Mouse (Mus musculus): ENCODE results near the gene Phkg1. TPM values are rescaled to one million over a fixed set of nuclear protein-coding genes. Genes with fewer than 3 reads are reported as not detected.
A peak's percentile ranks its signal among the peaks of the same experiment; 100 is the strongest.

The Phkg1 gene
- polyA plus RNA-seq, 1 experiment from 2014 or later, result 0.14 TPM

DNA sequence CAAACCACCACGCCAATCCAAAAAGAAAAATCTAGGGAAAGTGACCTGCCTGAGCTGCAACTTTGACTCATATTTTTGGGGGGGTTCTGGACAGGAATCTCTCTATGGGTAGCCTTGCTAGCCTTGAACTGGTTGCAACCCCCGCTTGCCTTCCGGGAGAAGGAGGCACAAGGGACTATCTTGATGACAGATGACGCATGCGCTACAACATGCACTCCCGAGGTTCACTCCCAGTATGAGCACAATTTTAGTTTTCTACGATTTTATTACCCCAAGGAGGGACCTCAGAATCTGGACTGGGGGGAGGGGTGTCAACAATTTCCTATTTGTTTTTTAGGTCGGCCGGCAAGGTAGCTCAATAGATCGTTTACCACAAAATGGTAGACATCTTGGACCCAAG is 12.1 kb downstream of the Phkg1 start:
- H3K27ac ChIP-seq (ENCODE audit: low read depth, low read length), result peak overlapping the region; percentile 90
- WGBS, result 34% methylated on average over 10 of the region's 10 CpGs

DNA sequence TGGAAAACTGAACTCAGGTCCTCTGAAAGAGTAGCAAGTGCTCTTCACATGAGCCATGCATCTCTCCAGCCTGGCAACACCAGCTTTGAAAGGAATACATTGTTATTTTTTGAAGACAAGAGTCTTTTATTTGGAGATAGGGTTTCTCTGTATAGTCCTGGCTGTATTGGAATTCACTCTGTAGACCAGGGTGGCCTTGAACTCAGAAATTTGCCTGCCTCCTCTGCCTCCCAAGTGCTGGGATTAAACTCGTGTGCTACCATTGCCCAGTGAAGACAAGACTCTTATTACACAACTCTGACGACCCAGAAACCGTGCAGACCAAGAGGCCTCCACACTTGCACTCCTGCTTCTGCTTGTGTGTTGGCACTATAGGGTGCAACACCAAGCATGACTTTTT is 18.5 kb downstream of the Phkg1 start:
- ATAC-seq (ENCODE audit: low FRiP score), result no peak
- no peak overlapping the region for H3K4me3 ChIP-seq (ENCODE audit: low read depth, low read length)

More for the DNA sequence above, 12.1 kb downstream of the Phkg1 start:
- H3K4me2 ChIP-seq (replicated peaks; ENCODE audit: low read depth, low read length), result peak overlapping the region; percentile 66
- H3K9ac ChIP-seq (ENCODE audit: low read depth, low read length), result peak overlapping the region; percentile 91
- H3K9me3 ChIP-seq (ENCODE audit: control insufficient read depth, low read length), result no peaks in the 10 kb centered on the region
- H3K36me3 ChIP-seq (ENCODE audit: control insufficient read depth, insufficient read depth, low read length), result peaks cover 7% of the 10 kb centered on the region
- DNase-seq (ENCODE audit: low spot score) (peak; percentile 34), ATAC-seq (ENCODE audit: low FRiP score) (no peak)
- H3K4me3 ChIP-seq (ENCODE audit: low read depth, low read length), result peak overlapping the region; percentile 82
- no peaks in the 10 kb centered on the region; the same call in 1 of the 2 replicates for H3K4me1 ChIP-seq (replicated peaks; ENCODE audit: control insufficient read depth, insufficient read depth, low read length)
- no peaks in the 10 kb centered on the region for H3K27me3 ChIP-seq (ENCODE audit: control insufficient read depth, insufficient read depth, low read length)

DNA sequence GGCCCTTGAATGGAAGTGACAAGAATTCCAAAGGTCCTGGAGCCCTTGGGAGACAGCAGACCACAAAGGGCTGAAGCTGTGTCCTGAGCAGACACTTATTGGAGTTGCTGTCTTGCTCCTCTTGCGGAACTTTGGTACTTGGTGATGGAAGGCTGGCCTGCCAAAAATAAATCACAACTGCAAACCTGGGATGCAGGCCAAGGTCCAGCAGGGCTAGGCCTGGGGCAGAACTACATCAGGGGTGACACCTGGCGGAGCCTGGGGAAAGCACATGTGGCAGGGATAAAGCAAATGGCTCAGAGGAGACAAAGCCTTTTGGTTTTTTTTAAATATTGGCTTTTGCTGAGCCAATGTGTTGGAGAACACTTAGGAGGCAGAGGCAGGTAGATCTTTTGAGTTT is 19.4 kb downstream of the Phkg1 start:
- Histone ChIP-seq H3K4me2 (replicated peaks; ENCODE audit: low read depth, low read length) (no peak overlapping the region), H3K9me3 (ENCODE audit: control insufficient read depth, low read length) (no peaks in the 10 kb centered on the region), H3K4me3 (ENCODE audit: low read depth, low read length) (no peak overlapping the region), H3K36me3 (ENCODE audit: control insufficient read depth, insufficient read depth, low read length) (peaks cover 16% of the 10 kb centered on the region), H3K27ac (ENCODE audit: low read depth, low read length) (no peak overlapping the region), H3K9ac (ENCODE audit: low read depth, low read length) (no peak overlapping the region), H3K4me1 (replicated peaks; ENCODE audit: control insufficient read depth, insufficient read depth, low read length) (no peaks in the 10 kb centered on the region), H3K27me3 (ENCODE audit: control insufficient read depth, insufficient read depth, low read length) (no peaks in the 10 kb centered on the region)
- DNase-seq (ENCODE audit: low spot score) (peak; percentile 36), ATAC-seq (ENCODE audit: low FRiP score) (no peak)
- WGBS, result 64% methylated on average over 2 of the region's 2 CpGs

More for the DNA sequence above, 18.5 kb downstream of the Phkg1 start:
- no peak for DNase-seq (ENCODE audit: low spot score)
- Histone ChIP-seq H3K4me1 (replicated peaks; ENCODE audit: control insufficient read depth, insufficient read depth, low read length) (no peaks in the 10 kb centered on the region), H3K27ac (ENCODE audit: low read depth, low read length) (no peak overlapping the region), H3K9me3 (ENCODE audit: control insufficient read depth, low read length) (no peaks in the 10 kb centered on the region), H3K27me3 (ENCODE audit: control insufficient read depth, insufficient read depth, low read length) (no peaks in the 10 kb centered on the region), H3K4me2 (replicated peaks; ENCODE audit: low read depth, low read length) (no peak overlapping the region), H3K36me3 (ENCODE audit: control insufficient read depth, insufficient read depth, low read length) (peaks cover 16% of the 10 kb centered on the region), H3K9ac (ENCODE audit: low read depth, low read length) (no peak overlapping the region)
- 70% methylated on average over 3 of the region's 3 CpGs for WGBS

DNA sequence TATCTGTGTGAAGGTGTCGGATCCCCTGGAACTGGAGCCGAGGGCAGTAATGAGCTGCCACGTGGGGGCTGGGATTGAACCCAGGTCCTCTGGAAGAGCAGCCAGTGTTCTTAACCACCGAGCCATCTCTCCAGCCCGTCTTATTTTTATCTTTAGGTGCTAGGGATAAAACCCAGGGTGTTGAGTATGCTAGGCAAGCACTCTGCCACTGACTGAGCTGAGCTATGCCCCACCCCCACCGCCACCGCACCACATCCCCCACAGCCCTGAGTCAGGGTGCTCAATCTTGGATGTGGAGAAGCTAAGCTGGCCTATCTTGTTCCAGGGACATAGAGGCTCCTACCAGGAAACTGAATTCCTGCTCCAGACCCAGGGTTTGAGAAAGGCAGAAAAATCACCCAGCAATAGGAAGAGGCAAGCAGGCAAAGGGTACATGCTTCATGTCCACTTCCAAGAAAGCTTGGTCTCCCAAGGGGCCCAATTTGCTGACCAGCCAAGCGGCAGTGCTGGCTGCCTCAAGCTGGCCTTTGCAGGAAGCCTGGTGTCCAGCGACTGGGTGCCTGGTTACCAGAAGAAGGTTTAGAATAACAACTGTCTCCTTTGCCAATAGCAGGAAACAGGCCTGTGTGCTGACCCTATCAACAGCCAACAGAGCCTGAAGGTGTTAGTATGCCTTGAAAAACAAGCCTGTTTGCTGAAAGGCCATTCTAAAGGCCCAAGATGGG is 20.5 kb downstream of the Phkg1 start:
- Histone ChIP-seq H3K9ac (ENCODE audit: low read depth, low read length) (no peak overlapping the region), H3K27me3 (ENCODE audit: control insufficient read depth, insufficient read depth, low read length) (no peaks in the 10 kb centered on the region), H3K4me3 (ENCODE audit: low read depth, low read length) (no peak overlapping the region), H3K36me3 (ENCODE audit: control insufficient read depth, insufficient read depth, low read length) (peaks cover 12% of the 10 kb centered on the region), H3K27ac (ENCODE audit: low read depth, low read length) (no peak overlapping the region), H3K4me1 (replicated peaks; ENCODE audit: control insufficient read depth, insufficient read depth, low read length) (no peaks in the 10 kb centered on the region), H3K4me2 (replicated peaks; ENCODE audit: low read depth, low read length) (no peak overlapping the region), H3K9me3 (ENCODE audit: control insufficient read depth, low read length) (no peaks in the 10 kb centered on the region)
- ATAC-seq (ENCODE audit: low FRiP score) (no peak), DNase-seq (ENCODE audit: low spot score) (no peak)
- 75% methylated on average over 9 of the region's 9 CpGs for WGBS

DNA sequence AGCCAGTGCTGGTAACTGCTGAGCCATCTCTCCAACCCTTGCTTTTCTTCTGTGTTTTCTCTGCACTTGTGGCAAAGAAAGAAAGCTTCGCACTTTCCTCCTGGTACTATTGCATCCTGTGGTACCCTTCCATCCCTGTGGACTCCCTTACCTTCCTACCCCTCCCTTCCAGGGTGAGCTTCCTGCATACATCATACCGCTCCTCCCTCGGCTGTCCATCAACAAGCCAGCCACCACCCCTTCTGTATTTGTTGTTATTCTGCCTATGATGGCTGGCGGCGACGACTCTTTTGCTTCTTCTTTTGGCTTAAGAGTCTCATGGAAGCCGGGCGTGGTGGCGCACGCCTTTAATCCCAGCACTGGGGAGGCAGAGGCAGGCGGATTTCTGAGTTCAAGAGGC is 23.3 kb downstream of the Phkg1 start:
- Histone ChIP-seq H3K9ac (ENCODE audit: low read depth, low read length) (no peak overlapping the region), H3K4me3 (ENCODE audit: low read depth, low read length) (no peak overlapping the region), H3K27me3 (ENCODE audit: control insufficient read depth, insufficient read depth, low read length) (no peaks in the 10 kb centered on the region), H3K4me1 (replicated peaks; ENCODE audit: control insufficient read depth, insufficient read depth, low read length) (no peaks in the 10 kb centered on the region), H3K36me3 (ENCODE audit: control insufficient read depth, insufficient read depth, low read length) (0 out of 2 replicates have a peak, but pooled peaks cover under 1% of the 10 kb centered on the region), H3K4me2 (replicated peaks; ENCODE audit: low read depth, low read length) (no peak overlapping the region), H3K9me3 (ENCODE audit: control insufficient read depth, low read length) (no peaks in the 10 kb centered on the region), H3K27ac (ENCODE audit: low read depth, low read length) (no peak overlapping the region)
- no peak for DNase-seq (ENCODE audit: low spot score)
- WGBS, result 81% methylated on average over 11 of the region's 11 CpGs
- no peak for ATAC-seq (ENCODE audit: low FRiP score)

DNA sequence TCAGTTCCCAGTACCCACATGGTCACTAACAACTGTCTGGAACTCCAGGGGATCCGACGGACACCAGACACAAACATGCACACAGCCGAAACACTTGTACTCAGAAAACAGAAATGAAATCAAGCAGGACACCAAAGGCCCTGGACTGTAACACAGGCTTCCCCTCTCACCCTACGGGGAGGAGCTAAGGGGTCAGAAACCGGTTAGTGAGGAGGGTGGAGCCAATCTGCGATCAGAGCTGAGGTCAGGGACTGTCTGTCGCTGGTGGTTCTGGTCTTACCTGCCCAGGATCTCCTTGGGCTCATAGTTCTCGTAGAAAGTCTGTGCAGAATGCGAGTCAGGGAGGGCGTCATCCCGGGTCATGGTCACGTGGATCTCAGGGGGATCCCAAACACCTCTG is 24.4 kb downstream of the Phkg1 start:
- Histone ChIP-seq H3K9me3 (ENCODE audit: control insufficient read depth, low read length) (no peaks in the 10 kb centered on the region), H3K9ac (ENCODE audit: low read depth, low read length) (no peak overlapping the region), H3K4me1 (replicated peaks; ENCODE audit: control insufficient read depth, insufficient read depth, low read length) (no peaks in the 10 kb centered on the region), H3K27me3 (ENCODE audit: control insufficient read depth, insufficient read depth, low read length) (no peaks in the 10 kb centered on the region), H3K4me3 (ENCODE audit: low read depth, low read length) (no peak overlapping the region), H3K27ac (ENCODE audit: low read depth, low read length) (no peak overlapping the region), H3K36me3 (ENCODE audit: control insufficient read depth, insufficient read depth, low read length) (no peaks in the 10 kb centered on the region), H3K4me2 (replicated peaks; ENCODE audit: low read depth, low read length) (no peak overlapping the region)
- DNase-seq (ENCODE audit: low spot score), result no peak
- 87% methylated on average over 12 of the region's 12 CpGs for WGBS
- ATAC-seq (ENCODE audit: low FRiP score), result no peak

DNA sequence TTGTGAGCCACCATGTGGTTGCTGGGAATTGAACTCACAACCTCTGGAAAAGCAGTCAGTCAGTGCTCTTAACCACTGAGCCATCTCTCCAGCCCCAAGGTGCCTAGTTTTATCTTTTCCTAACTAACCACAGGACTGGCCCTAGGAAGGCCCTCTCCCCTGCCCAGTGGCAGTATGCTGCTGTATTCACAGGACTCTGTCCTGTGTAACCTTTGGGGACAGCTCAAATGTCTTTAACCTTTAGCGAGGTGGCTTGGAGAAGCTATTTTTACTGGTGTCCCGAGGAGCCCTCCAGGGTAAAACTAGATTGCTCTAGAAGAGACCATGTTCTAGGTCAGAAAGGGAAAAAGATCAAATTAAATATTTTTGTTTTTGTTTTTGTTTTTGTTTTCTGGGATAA is 27.1 kb downstream of the Phkg1 start:
- Histone ChIP-seq H3K4me3 (ENCODE audit: low read depth, low read length) (no peak overlapping the region), H3K9me3 (ENCODE audit: control insufficient read depth, low read length) (no peaks in the 10 kb centered on the region), H3K4me1 (replicated peaks; ENCODE audit: control insufficient read depth, insufficient read depth, low read length) (no peaks in the 10 kb centered on the region), H3K27ac (ENCODE audit: low read depth, low read length) (no peak overlapping the region), H3K9ac (ENCODE audit: low read depth, low read length) (no peak overlapping the region), H3K4me2 (replicated peaks; ENCODE audit: low read depth, low read length) (no peak overlapping the region), H3K27me3 (ENCODE audit: control insufficient read depth, insufficient read depth, low read length) (no peaks in the 10 kb centered on the region), H3K36me3 (ENCODE audit: control insufficient read depth, insufficient read depth, low read length) (no peaks in the 10 kb centered on the region)
- DNase-seq (ENCODE audit: low spot score) (no peak), ATAC-seq (ENCODE audit: low FRiP score) (no peak)
- 88% methylated on average over 2 of the region's 2 CpGs for WGBS

DNA sequence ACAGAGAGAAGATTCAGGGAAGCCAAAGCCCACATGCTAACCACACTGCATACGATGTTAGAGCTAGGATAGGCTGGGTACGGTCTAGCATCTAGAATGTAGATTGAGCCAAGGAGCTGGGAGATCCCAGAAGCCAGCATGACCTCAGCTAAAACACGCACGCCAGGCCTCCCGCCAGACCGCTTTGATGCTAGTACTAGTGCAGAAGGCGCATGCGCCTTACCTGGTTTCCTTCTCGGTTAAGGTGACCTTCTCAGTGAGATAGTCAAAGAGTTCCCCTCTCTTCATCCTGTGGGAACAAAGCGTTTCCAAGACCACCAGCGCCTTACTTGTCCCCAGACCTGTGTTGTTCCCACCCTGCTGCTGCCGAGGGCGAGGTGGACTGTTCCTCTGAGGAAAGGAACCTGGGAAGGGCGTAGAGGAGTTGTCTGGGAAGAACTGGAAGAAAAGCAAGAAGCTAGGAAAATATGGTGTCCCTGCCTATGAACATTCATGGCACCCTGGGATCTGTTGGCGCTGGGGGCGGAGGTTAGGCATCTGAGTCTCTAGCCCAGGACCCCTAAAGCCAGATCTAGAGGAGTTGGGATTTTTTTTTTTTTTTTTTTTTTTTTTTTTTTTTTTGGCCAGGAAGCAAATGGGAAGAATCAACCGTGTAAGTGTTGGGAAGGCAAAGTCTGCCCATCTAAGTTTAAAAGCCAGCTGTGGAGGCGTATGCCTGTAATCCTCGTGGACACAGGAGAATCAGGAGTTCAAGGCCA is 28.9 kb downstream of the Phkg1 start:
- H3K4me3 ChIP-seq (ENCODE audit: low read depth, low read length), result no peak overlapping the region
- no peaks in the 10 kb centered on the region for H3K9me3 ChIP-seq (ENCODE audit: control insufficient read depth, low read length)
- no peak for DNase-seq (ENCODE audit: low spot score)
- H3K27ac ChIP-seq (ENCODE audit: low read depth, low read length), result no peak overlapping the region
- H3K36me3 ChIP-seq (ENCODE audit: control insufficient read depth, insufficient read depth, low read length), result no peaks in the 10 kb centered on the region
- WGBS, result 88% methylated on average over 19 of the region's 19 CpGs
- H3K4me1 ChIP-seq (replicated peaks; ENCODE audit: control insufficient read depth, insufficient read depth, low read length), result no peaks in the 10 kb centered on the region
- no peak overlapping the region for H3K4me2 ChIP-seq (replicated peaks; ENCODE audit: low read depth, low read length)
- no peak for ATAC-seq (ENCODE audit: low FRiP score)
- H3K27me3 ChIP-seq (ENCODE audit: control insufficient read depth, insufficient read depth, low read length), result no peaks in the 10 kb centered on the region
- H3K9ac ChIP-seq (ENCODE audit: low read depth, low read length), result no peak overlapping the region

DNA sequence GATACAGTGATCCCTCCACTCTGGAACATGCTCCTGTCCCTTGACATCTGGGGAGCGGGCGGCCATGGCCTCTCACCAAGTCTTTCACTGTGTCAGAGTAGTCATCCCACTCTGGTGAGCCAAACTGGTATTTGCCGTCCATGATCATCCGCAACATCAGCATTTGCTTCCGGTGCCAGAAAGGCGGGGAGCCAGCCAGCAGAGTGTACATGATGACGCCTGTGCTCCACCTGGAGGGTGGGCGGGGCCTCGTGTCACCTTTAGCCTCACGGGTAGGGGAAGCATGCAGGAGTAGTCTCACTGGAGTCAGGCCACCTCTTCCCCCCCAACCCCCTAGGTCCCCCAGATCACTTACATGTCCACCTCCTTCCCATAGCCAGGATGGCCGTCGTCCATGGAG is 32.5 kb downstream of the Phkg1 start:
- no peaks in the 10 kb centered on the region for H3K4me1 ChIP-seq (replicated peaks; ENCODE audit: control insufficient read depth, insufficient read depth, low read length)
- H3K27me3 ChIP-seq (ENCODE audit: control insufficient read depth, insufficient read depth, low read length), result no peaks in the 10 kb centered on the region
- H3K36me3 ChIP-seq (ENCODE audit: control insufficient read depth, insufficient read depth, low read length), result peaks cover 4% of the 10 kb centered on the region; the same call in 1 of the 2 replicates
- no peak overlapping the region for H3K27ac ChIP-seq (ENCODE audit: low read depth, low read length)
- no peak overlapping the region for H3K9ac ChIP-seq (ENCODE audit: low read depth, low read length)
- no peak overlapping the region for H3K4me2 ChIP-seq (replicated peaks; ENCODE audit: low read depth, low read length)
- 88% methylated on average over 12 of the region's 12 CpGs for WGBS
- DNase-seq (ENCODE audit: low spot score) (no peak), ATAC-seq (ENCODE audit: low FRiP score) (no peak)
- no peak overlapping the region for H3K4me3 ChIP-seq (ENCODE audit: low read depth, low read length)
- no peaks in the 10 kb centered on the region for H3K9me3 ChIP-seq (ENCODE audit: control insufficient read depth, low read length)

All from hindbrain, embryonic 11.5 days (tissue).